Mouse (Mus musculus) left cerebral cortex, postnatal 36 days (tissue): ENCODE results near the gene Gm44965. TPM values are rescaled to one million over a fixed set of nuclear protein-coding genes. Genes with fewer than 3 reads are reported as not detected.

Experiments
- DNase-seq, 2 experiments: peaks; one replicate each; pipeline ENCODE4 v3.0.0; 2021 to 2022; ENCODE audit warnings: low spot score in 2 of 2, mixed read lengths in 1 of 2
- intact Hi-C: fragments of 180-260 bp; cut with DNase I; formaldehyde crosslinking; loops from one replicate; pipeline ENCODE4 v1.15.1; 2025
- total RNA-seq, 2 experiments: library from RNA; stranded (reverse); gene quantifications; 2 replicates each; pipeline ENCODE4 v1.2.3; 2021

Gene Gm44965
- total RNA-seq, 2 experiments from 2014 or later: not detected

DNA sequence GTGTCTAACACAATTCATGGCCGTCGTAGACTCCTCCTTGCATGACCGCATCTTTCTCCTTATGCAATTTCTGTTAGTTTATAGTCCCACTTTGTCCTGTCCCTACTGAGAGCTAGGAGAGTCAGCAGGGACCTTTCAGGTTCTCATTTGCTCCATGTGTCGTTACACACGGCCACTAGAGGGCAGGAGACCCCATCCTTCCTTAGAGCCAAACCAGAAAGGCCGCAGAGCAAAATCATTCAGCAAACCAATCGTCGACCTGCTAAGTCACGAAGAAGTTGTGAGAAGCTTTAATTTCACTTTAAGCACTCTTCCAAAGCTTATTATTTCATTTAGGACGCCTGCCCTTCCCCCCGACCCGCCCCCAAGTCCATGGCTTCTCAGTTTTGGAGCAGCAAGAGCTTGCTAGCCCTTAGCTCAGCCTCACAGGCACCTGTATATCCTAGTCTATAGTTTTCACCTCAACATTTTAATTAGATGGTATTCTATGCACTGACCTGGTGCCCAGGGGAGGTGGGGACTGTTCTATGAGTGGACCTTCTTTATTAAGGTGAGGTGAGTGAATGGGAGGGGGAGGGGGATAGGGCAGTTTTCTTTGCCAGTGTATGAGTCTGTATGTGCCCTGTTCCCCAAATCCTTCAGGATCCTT lies 52.0 kb downstream of the Gm44965 start:
- intact Hi-C loops: loop anchor here (1.0 to 5.0 kb wide), 3 partner anchors 107 to 312 kb away; no protein-coding TSS in a partner anchor
- peak; percentile 54 to 59 for DNase-seq

DNA sequence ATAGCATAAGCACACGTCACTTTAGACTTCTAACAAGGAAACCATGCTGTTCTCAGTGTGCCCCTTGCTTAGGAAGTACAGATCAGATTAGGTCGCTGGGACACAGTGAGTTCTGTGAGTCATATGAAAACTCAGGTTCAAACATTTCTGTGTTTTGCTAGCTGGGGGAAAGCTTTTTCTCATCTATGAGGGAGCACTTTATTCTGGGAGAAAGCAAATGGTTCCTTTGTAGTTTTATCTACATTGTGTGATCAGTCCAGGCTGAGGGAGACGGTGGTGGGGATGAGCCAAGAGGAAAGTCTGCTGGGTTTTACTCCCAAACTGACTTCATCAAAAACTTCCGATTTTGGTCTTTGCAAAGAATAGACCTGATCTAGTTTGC lies 52.6 kb downstream of the Gm44965 start:
- intact Hi-C loops: loop anchor here (5.0 kb wide), 1 partner anchor 311 kb away; no protein-coding TSS in a partner anchor

DNA sequence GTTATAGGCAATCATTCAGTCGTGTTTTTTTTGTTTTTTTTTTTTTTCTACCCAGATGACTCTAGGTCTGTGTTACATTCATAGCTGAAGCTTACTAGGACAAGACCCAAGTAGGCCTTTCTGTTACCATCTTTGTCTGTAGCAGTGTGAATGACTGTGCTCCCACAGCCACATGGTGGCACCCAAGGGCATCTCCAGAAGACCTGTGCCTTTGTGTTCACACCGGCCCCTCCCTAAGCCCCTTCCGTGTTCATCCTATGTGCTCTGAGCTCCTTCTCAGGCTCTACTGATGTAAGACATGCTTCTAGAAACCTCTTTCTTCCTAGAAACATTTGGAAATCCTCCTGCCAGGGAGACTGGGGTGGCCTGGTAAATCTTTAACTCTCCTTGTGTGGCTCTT lies 53.3 kb downstream of the Gm44965 start, which contains the start of gene Gimap8:
TSS of gene Gimap8 (plus strand) at position 240 of the 400 bp plus-strand sequence.
- DNase-seq: no peak
- intact Hi-C loops: loop anchor here (5.0 kb wide), 1 partner anchor 310 kb away; no protein-coding TSS in a partner anchor

More for the DNA sequence above, 52.6 kb downstream of the Gm44965 start:
- DNase-seq: no peak

DNA sequence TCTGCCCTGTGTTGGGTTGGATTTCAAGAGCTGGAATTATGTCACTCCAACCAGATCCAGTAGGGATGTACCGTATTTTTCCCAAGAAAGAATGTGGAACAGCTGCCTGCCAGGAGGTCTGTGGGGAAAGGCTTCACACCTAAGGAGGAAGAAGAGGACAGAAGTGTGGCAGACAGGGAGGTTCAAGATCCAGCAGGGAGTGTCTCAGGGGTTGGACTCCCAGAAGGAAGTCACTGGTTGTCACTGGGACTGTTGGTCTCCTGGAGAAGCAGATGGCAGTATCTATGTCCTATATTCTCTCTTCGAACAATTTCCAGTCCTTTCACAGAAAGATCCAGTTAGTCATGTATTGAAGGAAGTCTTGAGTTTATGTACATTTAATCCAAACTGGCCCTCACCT lies 53.9 kb downstream of the Gm44965 start:
- DNase-seq: no peak
- intact Hi-C loops: loop anchor here (5.0 kb wide), 1 partner anchor 310 kb away; no protein-coding TSS in a partner anchor

DNA sequence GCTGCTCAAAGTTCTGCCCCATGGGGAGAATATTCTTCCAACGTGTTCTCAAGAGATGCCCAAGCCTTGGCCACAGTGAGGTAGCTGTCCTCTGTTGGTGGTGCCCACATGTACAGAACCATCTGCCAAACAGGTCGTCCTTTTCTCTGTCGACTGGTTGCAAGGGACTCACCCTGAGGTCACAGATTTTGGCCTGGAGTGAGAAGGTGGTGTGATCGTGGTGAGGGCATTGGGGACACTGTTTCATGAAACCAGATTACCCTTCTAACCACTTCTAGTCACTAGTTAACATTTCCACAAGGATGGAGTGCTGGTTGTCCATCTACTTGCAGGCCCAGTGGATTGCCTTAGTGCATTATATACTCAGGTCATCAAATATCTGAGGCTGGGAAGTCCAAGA lies 55.0 kb downstream of the Gm44965 start:
- DNase-seq: no peak
- intact Hi-C loops: loop anchor here (5.0 kb wide), 1 partner anchor 309 kb away; no protein-coding TSS in a partner anchor

DNA sequence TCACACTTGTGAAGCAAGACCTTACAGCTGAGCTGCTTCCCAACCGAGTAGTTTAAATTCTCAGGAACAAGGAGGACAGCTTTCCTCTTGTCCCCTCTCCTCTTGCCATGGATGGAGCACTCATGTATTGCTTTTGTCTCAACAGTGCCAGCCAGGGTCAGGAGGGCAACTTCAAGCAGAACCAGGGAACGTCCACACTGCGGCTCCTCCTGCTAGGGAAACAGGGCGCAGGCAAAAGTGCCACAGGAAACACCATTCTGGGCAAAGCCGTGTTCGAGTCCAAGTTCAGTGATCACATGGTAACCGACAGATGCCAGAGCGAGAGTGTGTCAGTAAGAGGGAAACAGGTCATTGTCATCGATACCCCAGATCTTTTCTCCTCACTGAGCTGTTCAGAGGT lies 56.3 kb downstream of the Gm44965 start:
- intact Hi-C loops: no loop called here
- DNase-seq: no peak

DNA sequence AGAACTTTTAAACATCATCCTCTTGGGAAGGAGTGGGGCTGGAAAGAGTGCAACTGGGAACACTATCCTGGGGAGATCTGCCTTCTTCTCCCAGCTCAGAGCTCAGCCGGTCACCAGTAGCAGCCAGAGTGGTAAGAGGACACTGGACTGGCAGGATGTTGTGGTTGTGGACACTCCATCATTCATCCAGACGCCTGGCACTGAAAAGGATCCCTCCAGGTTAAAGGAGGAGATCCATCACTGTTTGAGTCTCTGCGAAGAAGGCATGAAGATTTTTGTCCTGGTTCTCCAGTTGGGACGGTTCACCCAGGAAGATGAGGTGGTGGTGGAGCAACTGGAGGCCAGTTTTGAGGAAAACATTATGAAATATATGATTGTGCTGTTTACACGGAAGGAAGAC lies 65.0 kb downstream of the Gm44965 start:
- DNase-seq: no peak
- intact Hi-C loops: no loop called here

DNA sequence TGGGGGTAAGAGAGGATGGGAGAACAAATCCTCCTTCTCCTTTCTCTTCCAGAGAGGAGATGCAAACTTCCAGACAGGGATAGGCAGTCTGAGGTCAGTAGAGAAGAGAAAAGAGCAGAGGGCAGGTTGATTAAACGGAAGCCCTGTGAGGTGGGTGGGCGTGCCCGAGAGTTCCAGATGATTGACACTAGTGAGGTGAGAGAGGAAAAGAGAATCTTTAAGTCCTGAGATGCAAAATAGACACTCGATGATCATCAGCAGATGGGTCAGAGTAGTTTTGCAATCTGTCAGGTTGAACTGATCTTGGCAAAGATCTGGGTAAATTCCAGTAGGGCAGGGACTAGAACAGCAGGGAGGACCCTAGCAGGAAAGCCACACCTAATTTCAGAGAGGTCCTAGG lies 71.0 kb downstream of the Gm44965 start:
- DNase-seq: no peak
- intact Hi-C loops: no loop called here

DNA sequence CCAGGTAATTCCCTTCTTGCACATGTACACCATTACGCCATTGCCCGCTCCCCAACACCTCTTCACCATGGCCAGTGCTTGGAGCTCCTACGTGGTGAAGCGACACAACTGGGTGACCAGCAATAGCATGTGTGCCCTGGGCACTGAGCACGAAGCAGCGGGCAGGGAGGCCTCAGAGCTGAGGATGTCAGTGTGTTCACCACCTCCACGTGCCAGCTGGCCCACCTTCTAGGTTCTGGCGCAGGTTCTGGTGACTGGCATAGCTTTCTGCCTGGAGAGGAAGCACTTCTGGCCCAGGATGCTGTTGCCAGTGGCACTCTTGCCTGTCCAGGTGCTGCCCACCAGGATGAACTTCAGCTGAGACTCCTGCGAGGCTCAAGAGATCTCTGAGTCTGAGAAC lies 71.7 kb downstream of the Gm44965 start:
- DNase-seq: no peak
- intact Hi-C loops: no loop called here

DNA sequence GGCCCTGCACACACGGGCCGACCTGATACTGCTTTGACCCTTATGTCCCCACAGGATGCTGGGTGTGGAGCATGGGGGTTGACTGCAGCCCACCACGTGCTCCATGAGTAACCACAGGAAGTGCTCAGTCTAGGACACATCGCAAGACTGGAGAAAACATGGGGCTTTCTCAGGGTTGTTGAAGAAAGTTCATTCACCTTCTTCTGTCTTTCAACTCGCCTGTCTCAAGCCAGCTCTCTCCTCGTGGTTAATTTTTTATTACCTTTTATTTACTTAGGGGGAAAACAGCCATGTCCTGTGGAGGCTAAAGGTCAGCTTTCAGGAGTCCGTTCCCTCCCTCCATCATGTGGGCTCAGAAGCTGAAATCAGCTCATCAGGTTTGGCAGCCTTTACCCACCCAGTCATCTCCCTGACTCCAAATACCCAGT lies 72.4 kb downstream of the Gm44965 start:
- intact Hi-C loops: no loop called here
- DNase-seq: no peak

DNA sequence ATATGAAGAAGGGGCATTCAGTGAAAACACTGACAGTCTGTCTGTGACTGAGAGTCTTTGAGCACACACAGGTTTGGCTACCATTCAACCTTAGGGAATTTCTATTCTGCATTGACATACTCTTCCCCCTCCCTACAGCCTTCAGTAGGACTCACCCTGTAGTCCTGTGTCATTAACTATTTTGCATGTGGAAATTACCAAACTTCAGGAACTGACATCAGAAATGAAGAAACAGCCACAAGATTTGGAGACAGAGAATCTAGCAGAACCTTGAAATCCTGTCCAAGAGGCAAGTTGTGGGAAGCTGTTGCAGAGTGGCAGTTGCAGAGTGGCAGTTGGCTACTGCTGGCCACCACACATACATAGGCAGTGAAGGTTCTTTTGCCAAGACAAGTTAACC lies 74.3 kb downstream of the Gm44965 start:
- no peak for DNase-seq
- intact Hi-C loops: no loop called here

Other genes starting within 250 kb of the Gm44965 start
- 10 to 100 TPM; 39.0 to 47.2 TPM for gene Krba1, start 198.4 kb upstream of the Gm44965 start, total RNA-seq
- gene Zfp467, start 148.1 kb upstream of the Gm44965 start, total RNA-seq: 10 to 100 TPM; 24.7 to 28.8 TPM
- 1 to 10 TPM; 1.0 to 1.2 TPM for gene Sspo, start 145.7 kb upstream of the Gm44965 start, total RNA-seq
- gene Atp6v0e2, start 56.3 kb upstream of the Gm44965 start, total RNA-seq: 100 to 1,000 TPM; 418 to 471 TPM
- gene Lrrc61, start 39.1 kb upstream of the Gm44965 start, total RNA-seq: 10 to 100 TPM; 31.6 to 43.3 TPM
- 10 to 100 TPM; 12.5 to 13.1 TPM for gene Rarres2, start 21.2 kb upstream of the Gm44965 start, total RNA-seq
- gene Gm45021, start 4.3 kb upstream of the Gm44965 start, total RNA-seq: not detected
- gene Repin1, start 58 bp upstream of the Gm44965 start, total RNA-seq: 10 to 100 TPM; 51.8 to 59.8 TPM
- gene Zfp775, start 8.1 kb downstream of the Gm44965 start, total RNA-seq: 1 to 10 TPM; 6.6 to 7.6 TPM
- gene AI854703, start 32.8 kb downstream of the Gm44965 start, total RNA-seq: 10 to 100 TPM; 15.9 to 18.0 TPM
- under 1 TPM; 0.74 to 0.95 TPM for gene Gimap8, start 53.3 kb downstream of the Gm44965 start, total RNA-seq
- gene Gimap9, start 82.2 kb downstream of the Gm44965 start, total RNA-seq: under 1 TPM; 0.37 to 0.57 TPM
- under 1 TPM in 1 of 2 experiments, not detected in 1; 0.54 TPM for gene Gimap4, start 90.6 kb downstream of the Gm44965 start, total RNA-seq
- gene Gimap6, start 114.3 kb downstream of the Gm44965 start, total RNA-seq: 1 to 10 TPM; 4.8 to 5.9 TPM
- gene Gm28053, start 124.7 kb downstream of the Gm44965 start, total RNA-seq: not detected
- gene Gimap7, start 124.7 kb downstream of the Gm44965 start, total RNA-seq: not detected
- 1 to 10 TPM; 1.9 to 3.1 TPM for gene Gimap1, start 145.1 kb downstream of the Gm44965 start, total RNA-seq
- gene Gimap5, start 152.3 kb downstream of the Gm44965 start, total RNA-seq: 1 to 10 TPM in 1 of 2 experiments, under 1 TPM in 1; 0.96 to 1.1 TPM
- not detected for gene Gimap3, start 176.9 kb downstream of the Gm44965 start, total RNA-seq
- gene Tmem176a, start 247.0 kb downstream of the Gm44965 start, total RNA-seq: 10 to 100 TPM; 29.4 to 31.1 TPM
- gene Tmem176b, start 247.6 kb downstream of the Gm44965 start, total RNA-seq: 10 to 100 TPM; 46.4 to 49.6 TPM